Mouse (Mus musculus): ENCODE measurements around the gene Acbd4. TPM values are rescaled to one million over a fixed set of nuclear protein-coding genes. Genes with fewer than 3 reads are reported as not detected.

Acbd4 gene
- total and polyA plus RNA-seq, 3 experiments: 16.6 to 18.3 TPM; not detected in 1

- H3K4me3 ChIP-seq (ENCODE audit: control insufficient read depth in 1 of 2, insufficient read depth in 1 of 2, low read depth in 2 of 2, low read length in 2 of 2): no peak overlapping the region
- no peaks in the 10 kb centered on the region for H3K9me3 ChIP-seq (replicated peaks; ENCODE audit: insufficient read depth, low read length)
- no peaks in the 10 kb centered on the region for H3K79me2 ChIP-seq (ENCODE audit: control insufficient read depth, insufficient read depth, low read length, poor library complexity)
- H3K27ac ChIP-seq (ENCODE audit: control insufficient read depth, low read depth, low read length): no peak overlapping the region
- peak; percentile 42 for TF ChIP-seq SMC3 (IDR thresholded peaks at IDR 0.05; ENCODE audit: low read depth, low read length)
- TF ChIP-seq RCOR1 (IDR thresholded peaks at IDR 0.05; ENCODE audit: low read depth, low read length): no peak
- peak in 2 of 3 experiments; percentile 38 to 61; a peak in 5 of 6 replicates for TF ChIP-seq CTCF (IDR thresholded peaks at IDR 0.05 in 2 of 3, conservative IDR thresholded peaks at IDR 0.05 in 1 of 3; ENCODE audit: control insufficient read depth in 1 of 3, insufficient read depth in 1 of 3, low read depth in 2 of 3, low read length in 3 of 3, poor library complexity in 1 of 3, severe bottlenecking in 1 of 3)
- TF ChIP-seq RAD21 (IDR thresholded peaks at IDR 0.05; ENCODE audit: low read depth, low read length): peak; percentile 18
- peaks cover 0 to 5% of the 10 kb centered on the region in 2 experiments; a peak in 1 of 4 replicates for H3K4me1 ChIP-seq (ENCODE audit: control insufficient read depth in 1 of 2, insufficient read depth in 2 of 2, low read length in 2 of 2)
- H3K27me3 ChIP-seq (ENCODE audit: control insufficient read depth in 1 of 2, insufficient read depth in 2 of 2, low read length in 2 of 2): no peaks in the 10 kb centered on the region
- no peak overlapping the region for H3K9ac ChIP-seq (ENCODE audit: control insufficient read depth, low read depth, low read length, poor library complexity, severe bottlenecking)
- peak; percentile 53 for DNase-seq (ENCODE audit: low read depth, low spot score)
- H3K36me3 ChIP-seq (ENCODE audit: control insufficient read depth in 1 of 2, insufficient read depth in 2 of 2, low read length in 2 of 2): peaks cover 0 to 3% of the 10 kb centered on the region in 2 experiments; a peak in 1 of 4 replicates
These were observed 60.0 kb downstream of the Acbd4 start for GRCm38 (mm10) chr11:103161449-103161848.

Other genes starting within 250 kb of the Acbd4 start
- gene Eftud2, start 220.7 kb upstream of the Acbd4 start, total RNA-seq (2012; rRNA removed): 261 and 266 TPM in 2 replicates
- gene Eftud2, start 220.7 kb upstream of the Acbd4 start, polyA plus RNA-seq (2012; ENCODE audit: insufficient read depth in 1 of 2, insufficient read length in 2 of 2, low read depth in 1 of 2, low replicate concordance in 2 of 2, missing spikeins in 1 of 2): 1,000 to 10,000 TPM in 1 of 2 experiments, 100 to 1,000 TPM in 1; 424 to 1,215 TPM
- gene Ccdc103, start 220.5 kb upstream of the Acbd4 start, total RNA-seq (2012; rRNA removed): 1.6 and 2.1 TPM in 2 replicates
- 1 to 10 TPM in 1 of 2 experiments, not detected in 1; 1.4 TPM for gene Ccdc103, start 220.5 kb upstream of the Acbd4 start, polyA plus RNA-seq (2012; ENCODE audit: insufficient read depth in 1 of 2, insufficient read length in 2 of 2, low read depth in 1 of 2, low replicate concordance in 2 of 2, missing spikeins in 1 of 2)
- 0.08 TPM in 1 of 2 replicates, not detected in the other for gene Fam187a, start 216.5 kb upstream of the Acbd4 start, total RNA-seq (2012; rRNA removed)
- under 1 TPM in 1 of 2 experiments, not detected in 1; 0.08 TPM for gene Fam187a, start 216.5 kb upstream of the Acbd4 start, polyA plus RNA-seq (2012; ENCODE audit: insufficient read depth in 1 of 2, insufficient read length in 2 of 2, low read depth in 1 of 2, low replicate concordance in 2 of 2, missing spikeins in 1 of 2)
- gene Gfap, start 200.8 kb upstream of the Acbd4 start, total RNA-seq (2012; rRNA removed): 1.3 and 2.0 TPM in 2 replicates
- gene Gfap, start 200.8 kb upstream of the Acbd4 start, polyA plus RNA-seq (2012; ENCODE audit: insufficient read depth in 1 of 2, insufficient read length in 2 of 2, low read depth in 1 of 2, low replicate concordance in 2 of 2, missing spikeins in 1 of 2): 1 to 10 TPM in 1 of 2 experiments, not detected in 1; 2.5 TPM
- 36.1 and 40.8 TPM in 2 replicates for gene Kif18b, start 176.6 kb upstream of the Acbd4 start, total RNA-seq (2012; rRNA removed)
- gene Kif18b, start 176.6 kb upstream of the Acbd4 start, polyA plus RNA-seq (2012; ENCODE audit: insufficient read depth in 1 of 2, insufficient read length in 2 of 2, low read depth in 1 of 2, low replicate concordance in 2 of 2, missing spikeins in 1 of 2): 100 to 1,000 TPM in 1 of 2 experiments, 10 to 100 TPM in 1; 45.7 to 116 TPM
- not detected in 2 replicates for gene C1ql1, start 155.0 kb upstream of the Acbd4 start, total RNA-seq (2012; rRNA removed)
- gene C1ql1, start 155.0 kb upstream of the Acbd4 start, polyA plus RNA-seq (2012; ENCODE audit: insufficient read depth in 1 of 2, insufficient read length in 2 of 2, low read depth in 1 of 2, low replicate concordance in 2 of 2, missing spikeins in 1 of 2): not detected
- 70.5 and 85.1 TPM in 2 replicates for gene Nmt1, start 73.5 kb upstream of the Acbd4 start, total RNA-seq (2012; rRNA removed)
- 100 to 1,000 TPM in 1 of 2 experiments, 10 to 100 TPM in 1; 29.8 to 147 TPM for gene Nmt1, start 73.5 kb upstream of the Acbd4 start, polyA plus RNA-seq (2012; ENCODE audit: insufficient read depth in 1 of 2, insufficient read length in 2 of 2, low read depth in 1 of 2, low replicate concordance in 2 of 2, missing spikeins in 1 of 2)
- 15.6 and 16.2 TPM in 2 replicates for gene Dcakd, start 73.3 kb upstream of the Acbd4 start, total RNA-seq (2012; rRNA removed)
- gene Dcakd, start 73.3 kb upstream of the Acbd4 start, polyA plus RNA-seq (2012; ENCODE audit: insufficient read depth in 1 of 2, insufficient read length in 2 of 2, low read depth in 1 of 2, low replicate concordance in 2 of 2, missing spikeins in 1 of 2): 100 to 1,000 TPM in 1 of 2 experiments, 10 to 100 TPM in 1; 82.3 to 112 TPM
- 1.7 and 2.0 TPM in 2 replicates for gene Plcd3, start within 50 bp of the Acbd4 start, total RNA-seq (2012; rRNA removed)
- gene Plcd3, start within 50 bp of the Acbd4 start, polyA plus RNA-seq (2012; ENCODE audit: insufficient read depth in 1 of 2, insufficient read length in 2 of 2, low read depth in 1 of 2, low replicate concordance in 2 of 2, missing spikeins in 1 of 2): 1 to 10 TPM in 1 of 2 experiments, not detected in 1; 2.6 TPM
- gene Hexim1, start 14.5 kb downstream of the Acbd4 start, total RNA-seq (2012; rRNA removed): 17.3 and 18.4 TPM in 2 replicates
- gene Hexim1, start 14.5 kb downstream of the Acbd4 start, polyA plus RNA-seq (2012; ENCODE audit: insufficient read depth in 1 of 2, insufficient read length in 2 of 2, low read depth in 1 of 2, low replicate concordance in 2 of 2, missing spikeins in 1 of 2): 10 to 100 TPM in 1 of 2 experiments, not detected in 1; 25.4 TPM
- 12.3 and 17.2 TPM in 2 replicates for gene Hexim2, start 30.7 kb downstream of the Acbd4 start, total RNA-seq (2012; rRNA removed)
- gene Hexim2, start 30.7 kb downstream of the Acbd4 start, polyA plus RNA-seq (2012; ENCODE audit: insufficient read depth in 1 of 2, insufficient read length in 2 of 2, low read depth in 1 of 2, low replicate concordance in 2 of 2, missing spikeins in 1 of 2): 10 to 100 TPM in 1 of 2 experiments, not detected in 1; 12.5 TPM
- gene Fmnl1, start 69.4 kb downstream of the Acbd4 start, total RNA-seq (2012; rRNA removed): 1.4 and 1.7 TPM in 2 replicates
- gene Fmnl1, start 69.4 kb downstream of the Acbd4 start, polyA plus RNA-seq (2012; ENCODE audit: insufficient read depth in 1 of 2, insufficient read length in 2 of 2, low read depth in 1 of 2, low replicate concordance in 2 of 2, missing spikeins in 1 of 2): 10 to 100 TPM in 1 of 2 experiments, not detected in 1; 17.2 TPM
- not detected in 2 replicates for gene 1700023F06Rik, start 106.9 kb downstream of the Acbd4 start, total RNA-seq (2012; rRNA removed)
- gene 1700023F06Rik, start 106.9 kb downstream of the Acbd4 start, polyA plus RNA-seq (2012; ENCODE audit: insufficient read depth in 1 of 2, insufficient read length in 2 of 2, low read depth in 1 of 2, low replicate concordance in 2 of 2, missing spikeins in 1 of 2): not detected
- not detected in 2 replicates for gene Spata32, start 116.8 kb downstream of the Acbd4 start, total RNA-seq (2012; rRNA removed)
- gene Spata32, start 116.8 kb downstream of the Acbd4 start, polyA plus RNA-seq (2012; ENCODE audit: insufficient read depth in 1 of 2, insufficient read length in 2 of 2, low read depth in 1 of 2, low replicate concordance in 2 of 2, missing spikeins in 1 of 2): not detected
- 0.36 and 0.39 TPM in 2 replicates for gene Map3k14, start 165.8 kb downstream of the Acbd4 start, total RNA-seq (2012; rRNA removed)
- gene Map3k14, start 165.8 kb downstream of the Acbd4 start, polyA plus RNA-seq (2012; ENCODE audit: insufficient read depth in 1 of 2, insufficient read length in 2 of 2, low read depth in 1 of 2, low replicate concordance in 2 of 2, missing spikeins in 1 of 2): under 1 TPM in 1 of 2 experiments, not detected in 1; 0.99 TPM

Data from MEL (cell line).